Mouse (Mus musculus) gastrocnemius, postnatal 25 days (tissue): Measurements from ENCODE around the gene Olfr548-ps1. TPM values are rescaled to one million over a fixed set of nuclear protein-coding genes. Genes with fewer than 3 reads are reported as not detected.

Experiments
- DNase-seq: peaks from one replicate; pipeline ENCODE4 v3.0.0; 2022
- total RNA-seq, 2 experiments: library from RNA; stranded (reverse); gene quantifications; 1 replicate in 1 of 2; 2 replicates in 1 of 2; pipeline ENCODE4 v1.2.3; 2021

Olfr548-ps1 gene
- total RNA-seq, 2 experiments from 2014 or later: not detected

GRCm38 (mm10) chr7:102573174-102573830, 32.6 kb downstream of the Olfr548-ps1 start:
- no peak for DNase-seq

GRCm38 (mm10) chr7:102575998-102576397, 35.3 kb downstream of the Olfr548-ps1 start:
- DNase-seq: no peak

GRCm38 (mm10) chr7:102591786-102592185, 51.1 kb downstream of the Olfr548-ps1 start, which contains the start of gene Olfr551:
Gene Olfr551 (minus strand): TSS chr7:102591886.
- no peak for DNase-seq

Other genes starting within 250 kb of the Olfr548-ps1 start
- gene Rrm1, start 99.2 kb upstream of the Olfr548-ps1 start, total RNA-seq: 10 to 100 TPM; 12.1 to 12.6 TPM
- not detected for gene Olfr543, start 59.2 kb upstream of the Olfr548-ps1 start, total RNA-seq
- gene Olfr544, start 52.6 kb upstream of the Olfr548-ps1 start, total RNA-seq: not detected
- gene Olfr545, start 41.3 kb upstream of the Olfr548-ps1 start, total RNA-seq: not detected
- not detected for gene Olfr547, start 6.1 kb upstream of the Olfr548-ps1 start, total RNA-seq
- gene Olfr549, start 9.0 kb downstream of the Olfr548-ps1 start, total RNA-seq: not detected
- gene Trim21, start 24.6 kb downstream of the Olfr548-ps1 start, total RNA-seq: 1 to 10 TPM; 2.8 to 3.8 TPM
- under 1 TPM in 1 of 2 experiments, not detected in 1; 0.16 TPM for gene Olfr550, start 30.5 kb downstream of the Olfr548-ps1 start, total RNA-seq
- not detected for gene Olfr551, start 51.0 kb downstream of the Olfr548-ps1 start, total RNA-seq
- under 1 TPM; 0.10 to 0.11 TPM for gene Olfr552, start 56.9 kb downstream of the Olfr548-ps1 start, total RNA-seq
- not detected for gene Olfr553, start 77.3 kb downstream of the Olfr548-ps1 start, total RNA-seq
- not detected for gene Olfr554, start 97.5 kb downstream of the Olfr548-ps1 start, total RNA-seq
- gene Olfr555, start 117.9 kb downstream of the Olfr548-ps1 start, total RNA-seq: not detected
- not detected for gene Olfr556, start 124.0 kb downstream of the Olfr548-ps1 start, total RNA-seq
- gene Trim68, start 146.4 kb downstream of the Olfr548-ps1 start, total RNA-seq: 1 to 10 TPM; 4.0 to 4.1 TPM
- gene Olfr557, start 155.0 kb downstream of the Olfr548-ps1 start, total RNA-seq: not detected
- 1 to 10 TPM; 1.4 to 1.8 TPM for gene Olfr558, start 161.3 kb downstream of the Olfr548-ps1 start, total RNA-seq
- under 1 TPM in 1 of 2 experiments, not detected in 1; 0.31 TPM for gene Olfr33, start 178.2 kb downstream of the Olfr548-ps1 start, total RNA-seq
- not detected for gene Olfr559, start 186.6 kb downstream of the Olfr548-ps1 start, total RNA-seq
- gene Olfr560, start 218.5 kb downstream of the Olfr548-ps1 start, total RNA-seq: not detected
- under 1 TPM; 0.31 to 0.56 TPM for gene Olfr78, start 218.6 kb downstream of the Olfr548-ps1 start, total RNA-seq
- not detected for gene Olfr561, start 230.3 kb downstream of the Olfr548-ps1 start, total RNA-seq